Mouse (Mus musculus) neural tube, embryonic 15.5 days (tissue): ENCODE data around the gene Gm37240. TPM values are rescaled to one million over a fixed set of nuclear protein-coding genes. Genes with fewer than 3 reads are reported as not detected.

Experiments used
- ATAC-seq: fragments of 200-750 bp; cut with Nextera tagmentation; 2 replicates; pipeline ENCODE4 v1.8.0; 2017; ENCODE audit warnings: mild to moderate bottlenecking, moderate TSS enrichment, moderate library complexity; ENCODE audit not compliant: low FRiP score
- H3K27ac ChIP-seq: fragments of 300-500 bp; sonication (generic); replicated peaks from 2 replicates; pipeline ENCODE4 v1.5.1; 2015; ENCODE audit warnings: mild to moderate bottlenecking, inconsistent platforms
- H3K27me3 ChIP-seq: fragments of 300-500 bp; sonication (generic); replicated peaks from 2 replicates; pipeline ENCODE4 v1.6.1; 2015; ENCODE audit warnings: inconsistent platforms
- H3K36me3 ChIP-seq: fragments of 300-500 bp; sonication (generic); 2 replicates; pipeline ENCODE4 v1.6.1; 2015; ENCODE audit warnings: inconsistent platforms
- H3K4me1 ChIP-seq: fragments of 300-500 bp; sonication (generic); 2 replicates; pipeline ENCODE4 v1.6.1; 2015; ENCODE audit warnings: inconsistent platforms
- H3K4me2 ChIP-seq: fragments of 300-500 bp; sonication (generic); 2 replicates; pipeline ENCODE4 v1.6.1; 2015; ENCODE audit warnings: inconsistent platforms, mild to moderate bottlenecking, moderate library complexity
- H3K4me3 ChIP-seq: fragments of 300-500 bp; sonication (generic); replicated peaks from 2 replicates; pipeline ENCODE4 v1.5.1; 2015; ENCODE audit warnings: mild to moderate bottlenecking, inconsistent platforms
- H3K9ac ChIP-seq: fragments of 300-500 bp; sonication (generic); replicated peaks from 2 replicates; pipeline ENCODE4 v1.6.1; 2015; ENCODE audit warnings: mild to moderate bottlenecking, inconsistent platforms
- H3K9me3 ChIP-seq: fragments of 300-500 bp; sonication (generic); replicated peaks from 2 replicates; pipeline ENCODE4 v1.6.1; 2016; ENCODE audit warnings: inconsistent platforms
- WGBS: fragments of 180-500 bp; shearing (Covaris S2); methylation state at CpG from one replicate; pipeline ENCODE4 v1.1.7; 2015; ENCODE audit warnings: mixed read lengths; 5-methylcytosine and 5-hydroxymethylcytosine counted together
- polyA plus RNA-seq: library from polyadenylated mRNA; unstranded; fragments of >200 nt; fragmentation: Nextera tagmentation; extraction: Ambion mirVana; gene quantifications from 2 replicates; pipeline ENCODE4 v1.2.1, GENCODE M21; 2015

Gene Gm37240
- polyA plus RNA-seq, 1 experiment from 2014 or later, result 0.99 TPM

GRCm38 (mm10) chr3:85397816-85398482 lies 489.4 kb downstream of the Gm37240 start:
- ATAC-seq, result no peak
- Histone ChIP-seq H3K9me3 (no peaks in the 10 kb centered on the region), H3K4me1 (no peaks in the 10 kb centered on the region), H3K27ac (no peak overlapping the region), H3K27me3 (no peaks in the 10 kb centered on the region), H3K4me3 (no peak overlapping the region), H3K9ac (no peak overlapping the region), H3K4me2 (no peak overlapping the region), H3K36me3 (no peaks in the 10 kb centered on the region)

DNA sequence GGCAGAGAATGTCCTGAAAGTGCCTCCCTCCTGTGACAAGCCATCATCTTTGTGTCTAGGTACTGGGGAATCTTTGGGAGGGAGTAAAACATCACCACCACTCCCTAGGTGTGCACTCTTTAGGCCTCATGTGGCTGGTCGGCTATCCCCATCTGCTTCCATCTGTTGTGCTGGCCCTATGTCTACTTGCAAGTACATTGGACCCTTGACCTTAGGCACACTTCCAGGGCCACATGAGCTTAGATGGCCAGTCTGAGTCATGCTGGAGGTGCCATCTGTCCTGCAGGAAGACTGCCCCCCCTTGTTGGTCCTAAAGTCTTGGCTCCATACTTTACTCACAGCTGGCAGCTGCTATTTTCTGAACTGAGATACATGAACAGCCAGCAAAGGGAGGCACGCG lies 493.9 kb downstream of the Gm37240 start:
- Histone ChIP-seq H3K36me3 (no peaks in the 10 kb centered on the region), H3K27me3 (no peaks in the 10 kb centered on the region), H3K4me1 (no peaks in the 10 kb centered on the region), H3K9me3 (no peaks in the 10 kb centered on the region), H3K9ac (no peak overlapping the region), H3K4me2 (no peak overlapping the region), H3K4me3 (no peak overlapping the region), H3K27ac (no peak overlapping the region)
- WGBS, result 98% methylated on average over 3 of the region's 3 CpGs
- no peak for ATAC-seq

- Histone ChIP-seq H3K4me3 (no peak overlapping the region), H3K9me3 (no peaks in the 10 kb centered on the region), H3K36me3 (no peaks in the 10 kb centered on the region), H3K4me1 (no peaks in the 10 kb centered on the region), H3K27me3 (no peaks in the 10 kb centered on the region), H3K9ac (no peak overlapping the region), H3K4me2 (no peak overlapping the region), H3K27ac (no peak overlapping the region)
- 96% methylated on average over 6 of the region's 6 CpGs for WGBS
- no peak for ATAC-seq
Measured at GRCm38 (mm10) chr3:85391756-85392155, 495.6 kb downstream of the Gm37240 start.

- no peak overlapping the region for H3K27ac ChIP-seq
- no peaks in the 10 kb centered on the region for H3K36me3 ChIP-seq
- H3K4me3 ChIP-seq, result no peak overlapping the region
- H3K4me2 ChIP-seq, result no peak overlapping the region
- H3K4me1 ChIP-seq, result no peaks in the 10 kb centered on the region
- H3K9me3 ChIP-seq, result no peaks in the 10 kb centered on the region
- ATAC-seq, result no peak
- H3K9ac ChIP-seq, result no peak overlapping the region
- no peaks in the 10 kb centered on the region for H3K27me3 ChIP-seq
- 75% methylated on average over 2 of the region's 2 CpGs for WGBS
Measured at GRCm38 (mm10) chr3:85391111-85391510, 496.2 kb downstream of the Gm37240 start.

GRCm38 (mm10) chr3:85385371-85385770 lies 501.9 kb downstream of the Gm37240 start:
- no peak for ATAC-seq
- H3K36me3 ChIP-seq, result no peaks in the 10 kb centered on the region
- no peak overlapping the region for H3K4me2 ChIP-seq
- no peak overlapping the region for H3K27ac ChIP-seq
- no peaks in the 10 kb centered on the region for H3K27me3 ChIP-seq
- H3K4me3 ChIP-seq, result no peak overlapping the region
- H3K9me3 ChIP-seq, result no peaks in the 10 kb centered on the region
- no peak overlapping the region for H3K9ac ChIP-seq
- H3K4me1 ChIP-seq, result no peaks in the 10 kb centered on the region

- Histone ChIP-seq H3K36me3 (no peaks in the 10 kb centered on the region), H3K4me2 (no peak overlapping the region), H3K27ac (no peak overlapping the region), H3K27me3 (no peaks in the 10 kb centered on the region), H3K4me3 (no peak overlapping the region), H3K4me1 (peaks cover 5% of the 10 kb centered on the region; the same call in 1 of the 2 replicates), H3K9ac (no peak overlapping the region), H3K9me3 (no peaks in the 10 kb centered on the region)
- ATAC-seq, result no peak
- 89% methylated on average over 3 of the region's 3 CpGs for WGBS
Measured at GRCm38 (mm10) chr3:85383330-85383729, 504.0 kb downstream of the Gm37240 start.

- H3K9me3 ChIP-seq, result no peaks in the 10 kb centered on the region
- no peak overlapping the region for H3K4me3 ChIP-seq
- no peak overlapping the region for H3K4me2 ChIP-seq
- H3K36me3 ChIP-seq, result no peaks in the 10 kb centered on the region
- no peaks in the 10 kb centered on the region for H3K27me3 ChIP-seq
- no peak overlapping the region for H3K27ac ChIP-seq
- 66% methylated on average over 16 of the region's 16 CpGs for WGBS
- H3K4me1 ChIP-seq, result peaks cover 6% of the 10 kb centered on the region; the same call in 1 of the 2 replicates
- no peak overlapping the region for H3K9ac ChIP-seq
- no peak for ATAC-seq
Measured at GRCm38 (mm10) chr3:85378703-85379395, 508.5 kb downstream of the Gm37240 start.

- Histone ChIP-seq H3K27ac (no peak overlapping the region), H3K4me2 (no peak overlapping the region), H3K4me1 (peaks cover 6% of the 10 kb centered on the region; the same call in 1 of the 2 replicates), H3K9ac (no peak overlapping the region), H3K4me3 (no peak overlapping the region), H3K36me3 (no peaks in the 10 kb centered on the region), H3K27me3 (no peaks in the 10 kb centered on the region), H3K9me3 (no peaks in the 10 kb centered on the region)
- 70% methylated on average over 13 of the region's 13 CpGs for WGBS
- ATAC-seq, result no peak
Measured at GRCm38 (mm10) chr3:85377946-85378702, 509.2 kb downstream of the Gm37240 start.

DNA sequence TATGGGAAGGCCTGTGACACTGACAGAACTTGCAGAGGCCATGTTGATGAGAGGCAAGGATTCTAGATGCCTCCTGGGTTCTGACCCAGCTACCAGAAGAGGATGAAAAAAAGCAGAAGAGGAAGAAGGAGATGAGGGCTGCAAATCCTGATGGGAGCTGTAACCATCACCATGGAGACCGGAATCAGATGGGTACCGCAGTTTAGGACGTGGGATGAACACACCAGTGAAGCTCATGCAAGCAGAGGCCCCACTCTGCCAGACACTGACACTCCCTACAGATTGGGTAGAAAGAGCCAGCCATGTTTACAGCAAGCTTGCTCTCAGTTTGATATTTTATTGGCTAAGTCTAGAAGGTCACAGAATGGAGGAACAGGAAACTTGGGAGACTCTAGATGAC lies 509.8 kb downstream of the Gm37240 start:
- Histone ChIP-seq H3K9me3 (no peaks in the 10 kb centered on the region), H3K4me3 (no peak overlapping the region), H3K9ac (no peak overlapping the region), H3K4me2 (no peak overlapping the region), H3K36me3 (no peaks in the 10 kb centered on the region), H3K4me1 (peaks cover 6% of the 10 kb centered on the region; the same call in 1 of the 2 replicates), H3K27ac (no peak overlapping the region), H3K27me3 (no peaks in the 10 kb centered on the region)
- ATAC-seq, result no peak
- 87% methylated on average over 3 of the region's 3 CpGs for WGBS

GRCm38 (mm10) chr3:85376541-85376940 lies 510.8 kb downstream of the Gm37240 start:
- no peaks in the 10 kb centered on the region for H3K36me3 ChIP-seq
- WGBS, result 82% methylated on average over 2 of the region's 2 CpGs
- no peak overlapping the region for H3K9ac ChIP-seq
- no peak overlapping the region for H3K4me3 ChIP-seq
- H3K9me3 ChIP-seq, result no peaks in the 10 kb centered on the region
- H3K27ac ChIP-seq, result no peak overlapping the region
- no peak for ATAC-seq
- no peaks in the 10 kb centered on the region for H3K27me3 ChIP-seq
- no peak overlapping the region for H3K4me2 ChIP-seq
- H3K4me1 ChIP-seq, result peaks cover 6% of the 10 kb centered on the region; the same call in 1 of the 2 replicates

DNA sequence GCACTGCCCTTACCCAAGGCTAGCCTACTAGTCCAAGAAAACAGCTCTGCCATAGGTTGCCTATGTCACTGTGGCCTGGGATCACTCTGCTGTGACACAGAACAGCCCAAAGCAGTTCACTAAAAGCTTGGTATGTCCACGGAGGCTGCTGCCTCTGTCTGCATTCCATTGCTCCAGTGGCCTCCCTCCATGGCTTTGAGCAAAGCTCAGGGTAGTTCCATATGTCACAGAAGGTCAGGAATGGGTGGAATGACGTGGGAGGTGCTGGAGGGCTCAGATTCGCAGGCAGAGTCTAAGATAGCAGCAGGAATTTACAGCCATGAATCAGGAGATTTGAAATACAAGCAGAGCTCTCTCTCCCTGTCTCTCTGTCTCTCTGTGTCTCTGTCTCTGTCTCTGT lies 514.3 kb downstream of the Gm37240 start:
- no peak for ATAC-seq
- Histone ChIP-seq H3K27me3 (no peaks in the 10 kb centered on the region), H3K9ac (no peak overlapping the region), H3K4me1 (peaks cover 9% of the 10 kb centered on the region; the same call in 1 of the 2 replicates), H3K9me3 (no peaks in the 10 kb centered on the region), H3K4me2 (no peak overlapping the region), H3K36me3 (no peaks in the 10 kb centered on the region), H3K27ac (no peak overlapping the region), H3K4me3 (no peak overlapping the region)
- WGBS, result 24% methylated on average over 3 of the region's 3 CpGs

GRCm38 (mm10) chr3:85369847-85370246 lies 517.5 kb downstream of the Gm37240 start:
- Histone ChIP-seq H3K9ac (no peak overlapping the region), H3K9me3 (no peaks in the 10 kb centered on the region), H3K4me3 (no peak overlapping the region), H3K27me3 (no peaks in the 10 kb centered on the region), H3K4me1 (peaks cover 9% of the 10 kb centered on the region; the same call in 1 of the 2 replicates), H3K4me2 (no peak overlapping the region), H3K27ac (no peak overlapping the region), H3K36me3 (no peaks in the 10 kb centered on the region)
- WGBS, result 94% methylated on average over 9 of the region's 10 CpGs
- ATAC-seq, result no peak
